Mouse (Mus musculus): ENCODE measurements around the gene Trappc6a.

DNA sequence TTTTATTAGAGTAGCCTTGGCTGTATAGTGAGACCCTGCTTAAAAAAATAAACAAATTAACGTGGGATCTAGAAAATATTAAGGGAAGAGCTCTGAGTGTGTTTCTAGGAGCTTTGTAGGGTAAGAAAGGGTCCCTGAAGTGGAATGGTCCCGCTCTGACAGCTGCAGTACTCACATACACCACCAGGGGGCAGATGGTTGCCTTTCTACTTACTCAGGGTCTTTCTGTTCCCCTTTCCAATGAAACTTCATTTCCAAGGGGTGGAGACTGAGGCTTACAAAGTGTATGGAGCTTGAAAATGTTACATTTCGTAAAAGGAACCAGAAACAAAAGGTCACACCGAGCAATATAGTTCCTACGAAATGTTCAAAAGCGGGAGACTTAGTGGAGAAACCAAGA, 46.7 kb upstream of the Trappc6a start:
- TF ChIP-seq CTCF (IDR thresholded peaks at IDR 0.05; ENCODE audit: low read depth, low read length) (peak; percentile 67), POLR2A (IDR thresholded peaks at IDR 0.05; ENCODE audit: insufficient read depth, low read length) (no peak), EP300 (IDR thresholded peaks at IDR 0.05; ENCODE audit: insufficient read depth, low read depth, low read length) (no peak)
